Mouse (Mus musculus) megakaryocyte, adult 5-6 weeks (primary cell): ENCODE results near the gene Phb. TPM values are rescaled to one million over a fixed set of nuclear protein-coding genes. Genes with fewer than 3 reads are reported as not detected.

Source experiments
- ATAC-seq: 2 replicates; pipeline ENCODE4 v1.8.0; 2016; ENCODE audit warnings: mild to moderate bottlenecking, inconsistent platforms; ENCODE audit not compliant: poor library complexity, severe bottlenecking
- total RNA-seq, 2 experiments: library from RNA; stranded (forward) in 1 of 2; stranded (reverse) in 1 of 2; fragments of 153-499, 151-499 nt in 1 of 2; fragments of 221-1000, 200-1000 nt in 1 of 2; gene quantifications; 2 replicates each; pipeline versions ENCODE4 v1.2.3 to v1.2.4; 2015 to 2017

The Phb gene
- total RNA-seq, 2 experiments from 2014 or later, result 20.7 to 40.9 TPM

- no peak for ATAC-seq
Measured at GRCm38 (mm10) chr11:95709534-95710040, 42.8 kb downstream of the Phb start.

DNA sequence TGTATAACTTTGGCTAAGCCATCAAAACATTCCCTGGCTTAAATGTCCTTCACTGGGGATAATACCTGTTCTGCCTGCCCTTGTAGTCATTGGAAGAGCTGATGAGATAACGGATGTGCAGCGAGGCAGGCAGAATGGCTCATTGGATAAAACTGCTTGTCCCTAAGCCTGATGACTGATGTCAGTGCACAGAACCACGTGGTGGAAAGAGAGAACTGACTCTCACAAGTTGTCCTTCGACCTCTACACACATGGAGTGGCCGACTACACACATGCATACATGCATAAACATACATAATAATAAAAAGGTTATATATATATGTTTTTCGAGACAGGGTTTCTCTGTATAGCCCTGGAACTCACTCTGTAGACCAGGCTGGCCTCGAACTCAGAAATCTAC, 43.7 kb downstream of the Phb start:
- ATAC-seq, result no peak

DNA sequence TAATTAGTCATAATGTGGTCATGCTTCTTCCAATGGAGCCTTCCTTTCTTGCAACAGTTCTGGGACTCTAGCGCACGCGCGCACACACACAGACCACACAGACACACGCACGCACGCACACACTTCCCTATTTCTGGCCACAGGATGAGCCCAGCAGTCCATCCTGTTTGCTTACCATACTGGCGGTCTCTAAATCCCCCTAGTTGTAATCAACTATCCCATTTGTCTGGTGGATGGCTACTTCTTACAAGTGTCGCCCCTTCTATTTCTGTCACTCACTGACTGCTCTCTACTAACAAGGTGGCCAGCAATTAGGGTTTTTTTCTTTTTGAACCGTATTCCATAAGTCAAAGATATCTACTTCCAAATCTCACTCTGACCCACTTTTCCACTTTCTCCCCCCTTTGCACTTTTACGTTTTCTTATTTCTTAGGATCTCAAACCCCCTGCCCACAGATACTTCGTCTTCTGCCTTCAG, 45.4 kb downstream of the Phb start:
- ATAC-seq, result peak; percentile 75

- peak; percentile 80 for ATAC-seq
Measured at GRCm38 (mm10) chr11:95712563-95713224, 45.9 kb downstream of the Phb start, which contains the start of gene Zfp652. TSS of gene Zfp652 (plus strand) at chr11:95712673.

DNA sequence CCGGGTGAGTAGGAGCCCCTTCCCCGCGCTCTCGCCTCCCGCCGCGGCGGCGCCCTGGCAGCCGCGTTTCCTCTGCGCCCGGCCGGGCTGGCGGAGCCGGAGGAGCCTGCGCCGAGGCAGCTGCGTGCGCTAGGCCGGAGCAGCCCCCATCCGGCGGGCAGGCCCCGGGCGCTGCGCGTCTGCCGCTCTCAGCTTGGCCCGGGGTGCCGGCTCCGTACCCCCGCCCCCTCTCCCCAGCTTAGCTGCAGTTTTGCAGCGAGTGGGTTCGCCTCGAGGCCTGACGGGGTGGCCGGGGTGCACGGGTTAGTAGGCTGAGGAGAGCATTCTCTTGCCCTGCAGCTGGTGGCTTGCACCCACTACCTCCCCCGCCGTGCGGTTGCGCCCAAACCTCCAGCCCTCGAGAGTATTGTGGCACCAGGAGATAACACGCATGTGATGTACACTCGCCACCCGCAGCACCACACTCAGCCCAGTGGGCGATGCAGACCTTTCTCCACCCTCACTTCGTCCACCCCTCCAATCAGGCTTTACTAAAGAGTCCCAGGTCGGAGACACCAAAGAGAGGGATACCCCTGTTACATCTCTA, 46.6 kb downstream of the Phb start:
- ATAC-seq, result peak; percentile 11

DNA sequence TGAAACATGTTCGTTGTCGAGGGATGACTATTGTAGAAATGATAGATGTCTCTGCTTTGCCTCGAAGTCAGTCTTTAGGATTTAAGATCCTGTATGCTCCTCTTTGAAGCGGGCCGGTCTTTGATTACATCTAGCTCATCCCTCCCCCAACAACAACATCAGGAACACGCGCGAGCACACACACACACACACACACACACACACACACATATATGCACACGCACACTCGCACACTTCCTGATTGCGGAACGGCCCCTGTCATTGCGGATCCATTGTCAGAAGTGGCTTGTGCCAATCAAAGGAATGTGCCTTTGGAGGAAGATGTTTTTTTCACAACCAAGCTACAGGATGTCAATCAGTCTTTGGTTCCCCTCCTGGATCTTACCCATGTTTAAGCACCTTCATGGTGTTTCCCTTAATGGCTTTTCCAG, 47.1 kb downstream of the Phb start:
- peak; percentile 56 for ATAC-seq

GRCm38 (mm10) chr11:95714411-95714810, 47.7 kb downstream of the Phb start:
- ATAC-seq, result no peak

- no peak for ATAC-seq
Measured at GRCm38 (mm10) chr11:95716136-95716535, 49.4 kb downstream of the Phb start.

DNA sequence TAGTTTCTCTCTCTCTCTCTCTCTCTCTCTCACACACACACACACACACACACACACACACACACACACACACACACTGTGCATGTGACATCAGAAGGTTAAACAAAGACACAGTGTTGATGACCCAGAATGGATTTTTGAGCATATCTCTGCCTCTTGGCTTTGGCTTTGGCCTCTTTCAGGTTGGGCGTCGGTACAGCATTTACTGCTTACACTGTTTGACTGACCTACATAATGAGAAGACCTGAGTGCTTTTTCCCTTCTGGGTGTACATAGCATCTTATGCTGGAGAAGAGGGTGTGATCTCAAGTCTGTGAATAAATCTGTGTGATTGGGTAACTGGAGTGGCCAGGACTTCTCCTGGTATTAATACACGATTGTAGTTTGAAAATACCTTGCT, 52.6 kb downstream of the Phb start:
- no peak for ATAC-seq

- no peak for ATAC-seq
Measured at GRCm38 (mm10) chr11:95723287-95723686, 56.5 kb downstream of the Phb start, which contains the start of gene B130006D01Rik. TSS of gene B130006D01Rik (plus strand) at chr11:95723587.

- ATAC-seq, result no peak
Measured at GRCm38 (mm10) chr11:95724466-95724865, 57.7 kb downstream of the Phb start.

DNA sequence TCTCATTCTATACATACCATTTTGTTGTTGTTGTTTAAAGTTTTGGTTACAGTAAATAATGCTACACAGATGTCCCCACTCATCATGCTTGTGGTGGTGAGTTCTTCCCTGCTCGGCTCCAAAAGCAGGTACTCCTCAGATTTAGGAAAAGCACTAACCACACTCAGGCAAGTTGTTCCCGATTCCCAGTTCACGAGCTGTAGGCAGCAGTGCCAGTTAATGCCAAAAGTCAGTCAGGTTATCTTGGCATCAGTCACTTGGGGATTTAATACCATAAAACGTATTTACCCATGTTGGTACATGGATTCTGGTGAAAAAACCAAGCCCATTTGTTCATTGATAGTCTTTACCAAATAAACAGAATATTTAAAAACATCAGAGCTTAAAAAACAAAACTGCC, 59.4 kb downstream of the Phb start:
- no peak for ATAC-seq

DNA sequence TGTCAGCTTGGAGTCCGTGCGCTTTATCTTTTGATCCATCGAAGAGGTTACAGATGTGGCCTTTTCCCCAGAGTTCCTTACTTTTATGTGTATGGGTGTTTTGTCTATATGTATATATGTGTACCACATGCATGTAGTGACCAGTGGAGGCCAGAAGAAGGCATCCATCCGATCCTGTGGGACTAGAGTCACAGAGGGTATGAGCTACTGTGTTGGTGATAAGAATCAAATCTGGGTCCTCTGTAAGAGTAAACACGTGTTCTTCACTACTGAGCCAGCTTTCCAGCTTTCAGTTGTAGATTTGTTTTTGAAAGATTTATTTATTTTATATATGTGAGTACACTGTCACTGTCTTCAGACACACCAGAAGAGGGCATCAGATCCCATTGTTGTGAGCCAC, 61.2 kb downstream of the Phb start:
- ATAC-seq, result no peak

DNA sequence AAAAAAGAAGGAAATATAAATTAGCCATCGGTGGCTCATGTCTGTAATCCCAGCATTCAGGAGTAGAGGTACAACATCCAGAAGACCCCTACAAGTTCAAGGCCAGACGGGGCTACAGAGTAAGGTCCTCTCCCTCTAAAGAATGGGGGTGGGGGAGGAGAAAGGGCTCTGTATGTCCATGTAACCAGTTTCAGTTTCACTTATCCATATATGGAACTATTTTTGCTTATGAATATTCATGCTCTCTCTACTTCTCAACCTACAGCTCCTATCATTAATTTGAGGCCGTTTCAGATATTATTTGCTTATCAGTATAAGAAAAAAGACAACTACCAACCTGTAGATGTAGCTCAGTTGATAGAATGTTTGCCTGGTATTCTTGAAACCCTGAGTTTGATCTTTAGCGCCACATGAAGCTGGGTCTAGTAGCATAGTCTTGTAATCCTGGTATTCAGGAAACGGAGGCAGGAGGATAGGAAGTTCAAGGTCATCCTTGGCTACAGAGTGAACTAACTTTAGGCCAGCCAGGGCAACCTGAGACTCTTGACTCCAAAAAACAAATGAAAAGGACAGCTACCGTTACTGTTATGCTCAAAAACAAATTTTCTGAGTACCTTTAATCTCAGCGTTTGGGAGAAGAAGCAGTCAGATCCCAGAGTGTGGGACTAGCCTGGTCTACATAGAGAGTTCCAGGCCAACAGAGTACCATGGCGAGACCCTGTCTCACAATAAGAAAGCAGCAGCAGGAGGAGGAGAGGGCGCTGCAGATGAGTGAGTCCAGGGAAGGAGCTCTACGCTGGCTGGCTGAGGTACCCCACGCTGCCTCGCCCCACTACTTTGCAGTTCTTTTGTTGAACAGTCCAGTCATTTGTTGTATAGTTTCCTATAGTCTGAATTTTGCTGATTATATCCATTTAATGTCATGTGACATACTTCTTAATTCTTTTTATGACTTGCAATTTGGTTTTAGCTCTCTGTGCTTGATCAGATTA, 62.5 kb downstream of the Phb start:
- peak; percentile 63; the same call in 1 of the 2 replicates for ATAC-seq

Other genes with a start within 250 kb of the Phb start
- gene Nxph3, start 152.4 kb upstream of the Phb start, total RNA-seq (2015), result not detected in 2 replicates
- gene Nxph3, start 152.4 kb upstream of the Phb start, total RNA-seq (2017), result not detected in 2 replicates
- 0.27 and 0.47 TPM in 2 replicates for gene Ngfr, start 79.2 kb upstream of the Phb start, total RNA-seq (2015)
- 0.08 and 0.40 TPM in 2 replicates for gene Ngfr, start 79.2 kb upstream of the Phb start, total RNA-seq (2017)
- gene Zfp652, start 45.7 kb downstream of the Phb start, total RNA-seq (2015), result 32.0 and 41.3 TPM in 2 replicates
- 20.6 and 28.1 TPM in 2 replicates for gene Zfp652, start 45.7 kb downstream of the Phb start, total RNA-seq (2017)
- gene B130006D01Rik, start 56.6 kb downstream of the Phb start, total RNA-seq (2015), result 1.3 and 2.7 TPM in 2 replicates
- gene B130006D01Rik, start 56.6 kb downstream of the Phb start, total RNA-seq (2017), result 1.8 and 2.2 TPM in 2 replicates
- gene Phospho1, start 157.5 kb downstream of the Phb start, total RNA-seq (2015), result 12.6 and 17.3 TPM in 2 replicates
- 2.3 TPM in 1 of 2 replicates, not detected in the other for gene Phospho1, start 157.5 kb downstream of the Phb start, total RNA-seq (2017)
- 92.0 and 95.7 TPM in 2 replicates for gene Gngt2, start 170.3 kb downstream of the Phb start, total RNA-seq (2015)
- 64.0 and 66.6 TPM in 2 replicates for gene Gngt2, start 170.3 kb downstream of the Phb start, total RNA-seq (2017)
- gene Abi3, start 175.5 kb downstream of the Phb start, total RNA-seq (2015), result 14.7 and 19.8 TPM in 2 replicates
- gene Abi3, start 175.5 kb downstream of the Phb start, total RNA-seq (2017), result 13.7 and 20.0 TPM in 2 replicates
- not detected in 2 replicates for gene B4galnt2, start 247.9 kb downstream of the Phb start, total RNA-seq (2015)
- not detected in 2 replicates for gene B4galnt2, start 247.9 kb downstream of the Phb start, total RNA-seq (2017)